In genomic region chr4:120692717-120693116, GRCm38 (mm10) we compare ENCODE assay signal across 10 mouse cellular contexts. TPM values are rescaled to one million over a fixed set of nuclear protein-coding genes. Genes with fewer than 3 reads are reported as not detected.
DNase-seq lines count a peak whose midpoint lies in the region; ATAC-seq and TF ChIP-seq lines count a peak whose summit lies in the region.
"Had no signal": no experiment of that assay in that cellular context is flagged by ENCODE, and none has a peak within 500 bp of the region (broad histone marks: within the 10 kb centered on the region; RNA-seq: fewer than 3 reads in every experiment).

No protein-coding gene starts in this region.

- H3K4me2 ChIP-seq in liver, embryonic 11.5 days = no peak overlapping the region
- H3K4me2 ChIP-seq: limb, embryonic 15.5 days; stomach, embryonic 15.5 days had no signal

- peaks cover 22% of the 10 kb centered on the region for H3K27me3 ChIP-seq in liver, embryonic 11.5 days (replicated peaks; ENCODE audit: control insufficient read depth, insufficient read depth, low read length)
- H3K27me3 ChIP-seq in G1E (ENCODE audit: insufficient read depth, low read length) = peaks cover 35% of the 10 kb centered on the region
- H3K27me3 ChIP-seq: stomach, embryonic 15.5 days had no signal

- ATAC-seq in liver, embryonic 11.5 days (replicated peaks; ENCODE audit: low FRiP score) = no peak
- no peak for ATAC-seq in G1E (ENCODE audit: extremely low read depth, insufficient number of reproducible peaks, low FRiP score, poor library complexity, severe bottlenecking)
- no peak for ATAC-seq in megakaryocyte, adult 5-6 weeks (ENCODE audit: poor library complexity, severe bottlenecking)

- TF ChIP-seq CTCF in G1E (IDR thresholded peaks at IDR 0.05; ENCODE audit: low read depth, low read length) = peak; percentile 47
- peak; percentile 43; the same call in 1 of the 2 replicates for TF ChIP-seq CTCF in embryonic fibroblast, embryonic 13.5 days (IDR thresholded peaks at IDR 0.05; ENCODE audit: borderline replicate concordance, insufficient read depth, low read length)
- peak; percentile 72 for TF ChIP-seq CTCF in left cerebral cortex, adult 2 months (IDR thresholded peaks at IDR 0.05)
- peak; percentile 21; the same call in 1 of the 2 replicates for TF ChIP-seq CTCF in olfactory bulb, adult 2 months (IDR thresholded peaks at IDR 0.05; ENCODE audit: insufficient read depth, low read depth, low read length)

- no peak overlapping the region for H3K9ac ChIP-seq in liver, embryonic 11.5 days (ENCODE audit: low read depth, low read length)
- H3K9ac ChIP-seq: limb, embryonic 15.5 days; stomach, embryonic 15.5 days had no signal

- H3K27ac ChIP-seq in liver, embryonic 11.5 days (ENCODE audit: low read depth, low read length) = no peak overlapping the region
- no peak overlapping the region for H3K27ac ChIP-seq in embryonic fibroblast, embryonic 13.5 days (ENCODE audit: insufficient read depth, low read length)
- no peak overlapping the region for H3K27ac ChIP-seq in left cerebral cortex, adult 2 months
- H3K27ac ChIP-seq in olfactory bulb, adult 2 months (ENCODE audit: insufficient read depth, low read depth, low read length) = no peak overlapping the region
- H3K27ac ChIP-seq: limb, embryonic 15.5 days; stomach, embryonic 15.5 days had no signal

- no peak for TF ChIP-seq POLR2A in embryonic fibroblast, embryonic 13.5 days (IDR thresholded peaks at IDR 0.05; ENCODE audit: low read depth, low read length)
- no peak for TF ChIP-seq POLR2A in olfactory bulb, adult 2 months (IDR thresholded peaks at IDR 0.05; ENCODE audit: insufficient read depth, low read depth, low read length)

- intact Hi-C loops in left cerebral cortex, adult 2 months (cut with DNase I) = loop anchor here (2.0 to 5.0 kb wide), 2 partner anchors 62 to 220 kb away; no protein-coding TSS in a partner anchor

- H3K4me1 ChIP-seq in liver, embryonic 11.5 days (replicated peaks; ENCODE audit: control insufficient read depth, insufficient read depth, low read length) = no peaks in the 10 kb centered on the region
- no peaks in the 10 kb centered on the region; the same call in 1 of the 2 replicates for H3K4me1 ChIP-seq in G1E (ENCODE audit: insufficient read depth, low read depth, low read length)
- H3K4me1 ChIP-seq in embryonic fibroblast, embryonic 13.5 days (ENCODE audit: control insufficient read depth, insufficient read depth, low read length) = no peaks in the 10 kb centered on the region
- no peaks in the 10 kb centered on the region for H3K4me1 ChIP-seq in olfactory bulb, adult 2 months (ENCODE audit: control insufficient read depth, insufficient read depth, low read length)
- H3K4me1 ChIP-seq: stomach, embryonic 15.5 days had no signal

- DNase-seq in liver (peak; percentile 59), G1E (ENCODE audit: low spot score) (no peak)
- DNase-seq in liver, embryonic 11.5 days (ENCODE audit: low spot score) = no peak
- peak; percentile 76 for DNase-seq in adrenal gland, postnatal 25 days
- DNase-seq in left cerebral cortex, adult 2 months (ENCODE audit: extremely low spot score in 1 of 2, low spot score in 2 of 2) = peak in 1 of 2 experiments; percentile 49

- H3K9me3 ChIP-seq in liver, embryonic 11.5 days (ENCODE audit: control insufficient read depth, low read length) = no peaks in the 10 kb centered on the region
- no peaks in the 10 kb centered on the region for H3K9me3 ChIP-seq in G1E (replicated peaks)
- H3K9me3 ChIP-seq: limb, embryonic 15.5 days; stomach, embryonic 15.5 days had no signal

- 44% methylated on average over 10 of the region's 10 CpGs for WGBS in liver, embryonic 11.5 days
- 39% methylated on average over 10 of the region's 10 CpGs for WGBS in olfactory bulb, adult 2 months

- no peaks in the 10 kb centered on the region for H3K36me3 ChIP-seq in liver, embryonic 11.5 days (ENCODE audit: control insufficient read depth, insufficient read depth, low read length)
- no peaks in the 10 kb centered on the region for H3K36me3 ChIP-seq in G1E (replicated peaks)
- H3K36me3 ChIP-seq: stomach, embryonic 15.5 days had no signal

- H3K4me3 ChIP-seq in liver, embryonic 11.5 days (ENCODE audit: low read depth, low read length) = no peak overlapping the region
- no peak overlapping the region for H3K4me3 ChIP-seq in G1E (ENCODE audit: low read depth, low read length)
- no peak overlapping the region for H3K4me3 ChIP-seq in embryonic fibroblast, embryonic 13.5 days (ENCODE audit: insufficient read depth, low read length)
- H3K4me3 ChIP-seq in left cerebral cortex, adult 2 months = no peak overlapping the region
- H3K4me3 ChIP-seq in olfactory bulb, adult 2 months (ENCODE audit: insufficient read depth, low read depth, low read length) = no peak overlapping the region
- H3K4me3 ChIP-seq: limb, embryonic 15.5 days; stomach, embryonic 15.5 days had no signal

RNA-seq across cellular contexts. Expression of gene Cited4, which starts 26.3 kb away (rescaled TPM):
- polyA plus RNA-seq in liver, embryonic 11.5 days (2014; fragmentation: Nextera tagmentation; extraction: Ambion mirVana) = 232 and 242 TPM in 2 replicates
- total RNA-seq in G1E (2014; fragmentation: Nextera tagmentation) (65.4 and 67.9 TPM in 2 replicates), G1E (2017) (82.3 and 128 TPM in 2 replicates)
- 625 and 793 TPM in 2 replicates for polyA plus RNA-seq in G1E (2012)
- 61.7 and 80.0 TPM in 2 replicates for total RNA-seq in adrenal gland, postnatal 25 days (2021)
- polyA plus RNA-seq in embryonic fibroblast, embryonic 13.5 days (2011; ENCODE audit: insufficient read length, low read depth, missing spikeins) = not detected in 2 replicates
- 10 to 100 TPM; 17.9 to 20.2 TPM for total RNA-seq in left cerebral cortex, adult 2 months (2021)
- not detected in 2 replicates for polyA plus RNA-seq in olfactory bulb, adult 2 months (2012; ENCODE audit: insufficient read depth, insufficient read length, low replicate concordance, missing spikeins)
- total RNA-seq in megakaryocyte, adult 5-6 weeks (2015) = 0.65 and 1.1 TPM in 2 replicates
- 0.33 and 1.6 TPM in 2 replicates for total RNA-seq in megakaryocyte, adult 5-6 weeks (2017)

RNA-seq across cellular contexts. Expression of gene Kcnq4, which starts 55.7 kb away (rescaled TPM):
- polyA plus RNA-seq in liver, embryonic 11.5 days (2014; fragmentation: Nextera tagmentation; extraction: Ambion mirVana) = 0.57 and 0.90 TPM in 2 replicates
- total RNA-seq in G1E (2014; fragmentation: Nextera tagmentation) (not detected in 2 replicates), G1E (2017) (0.05 and 0.06 TPM in 2 replicates)
- not detected in 2 replicates for polyA plus RNA-seq in G1E (2012)
- 1.5 and 2.0 TPM in 2 replicates for total RNA-seq in adrenal gland, postnatal 25 days (2021)
- polyA plus RNA-seq in embryonic fibroblast, embryonic 13.5 days (2011; ENCODE audit: insufficient read length, low read depth, missing spikeins) = 0.74 and 0.75 TPM in 2 replicates
- total RNA-seq in left cerebral cortex, adult 2 months (2021) = 1 to 10 TPM; 6.9 to 7.5 TPM
- not detected in 2 replicates for polyA plus RNA-seq in olfactory bulb, adult 2 months (2012; ENCODE audit: insufficient read depth, insufficient read length, low replicate concordance, missing spikeins)
- not detected in 2 replicates for total RNA-seq in megakaryocyte, adult 5-6 weeks (2015)
- not detected in 2 replicates for total RNA-seq in megakaryocyte, adult 5-6 weeks (2017)

Comparison
In these comparisons a context has a peak if more than half of its experiments do, and no peak if none do; other contexts are left out.
1. DNase-seq: peak in liver (single experiment) and adrenal gland, postnatal 25 days (single experiment); none in liver, embryonic 11.5 days (single experiment) and G1E (single experiment).
2. CTCF ChIP-seq: peak in every context shown above with its lines; median percentile 72 in left cerebral cortex, adult 2 months; 47 in G1E; 43 in embryonic fibroblast, embryonic 13.5 days; 21 in olfactory bulb, adult 2 months.
3. RNA of gene Cited4, which starts 26.3 kb away (total RNA-seq): 65.4 to 128 TPM in G1E, 61.7 to 80.0 TPM in adrenal gland, postnatal 25 days and 17.9 to 20.2 TPM in left cerebral cortex, adult 2 months; 0.33 to 1.6 TPM in megakaryocyte, adult 5-6 weeks; every median in the first group is over 4 times any median in the second.